Mouse (Mus musculus) erythroid progenitor cell, adult 5-6 weeks (primary cell): ENCODE data around the gene Hibadh. TPM values are rescaled to one million over a fixed set of nuclear protein-coding genes. Genes with fewer than 3 reads are reported as not detected.
"Not testable (repeated sequence)": the region's sequence is repeated elsewhere in the genome, so short reads cannot be mapped to it uniquely, and the experiment has no call there.

Experiments
- ATAC-seq: replicated peaks from 2 replicates; pipeline ENCODE4 v1.8.0; 2016; ENCODE audit warnings: moderate number of reproducible peaks, mild to moderate bottlenecking, moderate TSS enrichment, inconsistent platforms; ENCODE audit not compliant: poor library complexity, low FRiP score, severe bottlenecking
- total RNA-seq, 2 experiments: library from RNA; stranded (forward) in 1 of 2; stranded (reverse) in 1 of 2; fragments of 150-400 nt in 1 of 2; fragments of 186-747, 209-891 nt in 1 of 2; gene quantifications; 2 replicates each; pipeline versions ENCODE4 v1.2.3 to v1.2.4; 2015 to 2017; ENCODE audit warnings: low replicate concordance in 2 of 2

The Hibadh gene
- total RNA-seq (2015; ENCODE audit: low replicate concordance) (16.9 and 26.4 TPM in 2 replicates), total RNA-seq (2017; ENCODE audit: low replicate concordance) (10.7 and 11.7 TPM in 2 replicates)

- peak; percentile 97 for ATAC-seq
Observed at GRCm38 (mm10) chr6:52640224-52640712, at the start of gene Hibadh. Gene Hibadh, minus strand, starts transcription at chr6:52640389.

GRCm38 (mm10) chr6:52686901-52687500 is 46.8 kb upstream of the Hibadh start:
- ATAC-seq: no peak

GRCm38 (mm10) chr6:52682607-52683006 is 42.4 kb upstream of the Hibadh start:
- no peak for ATAC-seq

GRCm38 (mm10) chr6:52681847-52682485 is 41.8 kb upstream of the Hibadh start:
- ATAC-seq: no peak

GRCm38 (mm10) chr6:52680458-52681032 is 40.4 kb upstream of the Hibadh start:
- ATAC-seq: no peak

- ATAC-seq: no peak
Observed at GRCm38 (mm10) chr6:52679565-52679964, 39.4 kb upstream of the Hibadh start.

- ATAC-seq: not testable (repeated sequence)
Observed at GRCm38 (mm10) chr6:52677534-52677933, 37.3 kb upstream of the Hibadh start.

- ATAC-seq: no peak
Observed at GRCm38 (mm10) chr6:52675222-52675921, 35.2 kb upstream of the Hibadh start.

GRCm38 (mm10) chr6:52674541-52674940 is 34.4 kb upstream of the Hibadh start:
- no peak for ATAC-seq

- no peak for ATAC-seq
Observed at GRCm38 (mm10) chr6:52673706-52674105, 33.5 kb upstream of the Hibadh start.

GRCm38 (mm10) chr6:52672539-52672938 is 32.4 kb upstream of the Hibadh start:
- ATAC-seq: no peak

GRCm38 (mm10) chr6:52671791-52672190 is 31.6 kb upstream of the Hibadh start:
- ATAC-seq: no peak

- ATAC-seq: not testable (repeated sequence)
Observed at GRCm38 (mm10) chr6:52669878-52670277, 29.7 kb upstream of the Hibadh start.

- no peak for ATAC-seq
Observed at GRCm38 (mm10) chr6:52667641-52668040, 27.5 kb upstream of the Hibadh start.

- no peak for ATAC-seq
Observed at GRCm38 (mm10) chr6:52663021-52663420, 22.8 kb upstream of the Hibadh start.

GRCm38 (mm10) chr6:52655266-52655665 is 15.1 kb upstream of the Hibadh start:
- no peak for ATAC-seq

GRCm38 (mm10) chr6:52648806-52649205 is 8.6 kb upstream of the Hibadh start:
- ATAC-seq: no peak

- no peak for ATAC-seq
Observed at GRCm38 (mm10) chr6:52648031-52648430, 7.8 kb upstream of the Hibadh start.

- ATAC-seq: no peak
Observed at GRCm38 (mm10) chr6:52645926-52646325, 5.7 kb upstream of the Hibadh start.

GRCm38 (mm10) chr6:52642152-52642551 is 2.0 kb upstream of the Hibadh start:
- ATAC-seq: no peak
